Mouse (Mus musculus): ENCODE results near the gene Vmn1r179. TPM values are rescaled to one million over a fixed set of nuclear protein-coding genes. Genes with fewer than 3 reads are reported as not detected.

Vmn1r179 gene
- polyA plus RNA-seq (2015; fragmentation: Nextera tagmentation; extraction: Ambion mirVana) = not detected in 2 replicates

GRCm38 (mm10) chr7:23926678-23927077 is at the start of gene Vmn1r179:
Vmn1r179 (plus strand) TSS chr7:23926978.

GRCm38 (mm10) chr7:23891709-23892108 is 35.1 kb upstream of the Vmn1r179 start, which contains the start of gene Vmn1r178:
Vmn1r178 (plus strand) TSS chr7:23892009.

GRCm38 (mm10) chr7:23950332-23950731 is 23.6 kb downstream of the Vmn1r179 start, which contains the start of gene Vmn1r180:
Vmn1r180 (plus strand) TSS chr7:23950632.

GRCm38 (mm10) chr7:23974315-23974714 is 47.5 kb downstream of the Vmn1r179 start, which contains the start of gene Vmn1r181:
Vmn1r181 (plus strand) TSS chr7:23974615.

Other genes starting within 250 kb of the Vmn1r179 start
- not detected in 2 replicates for gene Vmn1r173, start 226.3 kb upstream of the Vmn1r179 start, polyA plus RNA-seq (2015; fragmentation: Nextera tagmentation; extraction: Ambion mirVana)
- not detected in 2 replicates for gene Vmn1r174, start 174.7 kb upstream of the Vmn1r179 start, polyA plus RNA-seq (2015; fragmentation: Nextera tagmentation; extraction: Ambion mirVana)
- not detected in 2 replicates for gene Vmn1r175, start 116.3 kb upstream of the Vmn1r179 start, polyA plus RNA-seq (2015; fragmentation: Nextera tagmentation; extraction: Ambion mirVana)
- not detected in 2 replicates for gene Vmn1r176, start 89.6 kb upstream of the Vmn1r179 start, polyA plus RNA-seq (2015; fragmentation: Nextera tagmentation; extraction: Ambion mirVana)
- gene Vmn1r177, start 60.5 kb upstream of the Vmn1r179 start, polyA plus RNA-seq (2015; fragmentation: Nextera tagmentation; extraction: Ambion mirVana) = not detected in 2 replicates
- gene Vmn1r178, start 35.0 kb upstream of the Vmn1r179 start, polyA plus RNA-seq (2015; fragmentation: Nextera tagmentation; extraction: Ambion mirVana) = not detected in 2 replicates
- not detected in 2 replicates for gene Vmn1r180, start 23.7 kb downstream of the Vmn1r179 start, polyA plus RNA-seq (2015; fragmentation: Nextera tagmentation; extraction: Ambion mirVana)
- not detected in 2 replicates for gene Vmn1r181, start 47.6 kb downstream of the Vmn1r179 start, polyA plus RNA-seq (2015; fragmentation: Nextera tagmentation; extraction: Ambion mirVana)
- not detected in 2 replicates for gene V1rd19, start 74.7 kb downstream of the Vmn1r179 start, polyA plus RNA-seq (2015; fragmentation: Nextera tagmentation; extraction: Ambion mirVana)
- not detected in 2 replicates for gene Vmn1r183, start 126.3 kb downstream of the Vmn1r179 start, polyA plus RNA-seq (2015; fragmentation: Nextera tagmentation; extraction: Ambion mirVana)
- 9.6 and 10.4 TPM in 2 replicates for gene Zfp180, start 154.9 kb downstream of the Vmn1r179 start, polyA plus RNA-seq (2015; fragmentation: Nextera tagmentation; extraction: Ambion mirVana)
- 1.8 TPM in 2 replicates for gene Zfp112, start 185.3 kb downstream of the Vmn1r179 start, polyA plus RNA-seq (2015; fragmentation: Nextera tagmentation; extraction: Ambion mirVana)
- 5.1 and 6.2 TPM in 2 replicates for gene Zfp235, start 207.2 kb downstream of the Vmn1r179 start, polyA plus RNA-seq (2015; fragmentation: Nextera tagmentation; extraction: Ambion mirVana)
- 0.67 and 0.76 TPM in 2 replicates for gene Zfp114, start 248.1 kb downstream of the Vmn1r179 start, polyA plus RNA-seq (2015; fragmentation: Nextera tagmentation; extraction: Ambion mirVana)